Mouse (Mus musculus) embryonic facial prominence, embryonic 10.5 days (tissue): ENCODE measurements around the gene Degs2. TPM values are rescaled to one million over a fixed set of nuclear protein-coding genes. Genes with fewer than 3 reads are reported as not detected.

Source experiments
- DNase-seq: peaks from one replicate; pipeline ENCODE4 v3.0.0-alpha.2; 2017; ENCODE audit warnings: low spot score
- H3K27ac ChIP-seq: fragments of 300-500 bp; sonication (generic); replicated peaks from 2 replicates; pipeline ENCODE4 v1.5.1; 2016; ENCODE audit warnings: mild to moderate bottlenecking
- H3K27me3 ChIP-seq: fragments of 300-500 bp; sonication (generic); replicated peaks from 2 replicates; pipeline ENCODE4 v1.6.1; 2016; ENCODE audit warnings: low read depth, mild to moderate bottlenecking; ENCODE audit not compliant: poor library complexity, severe bottlenecking
- H3K36me3 ChIP-seq: fragments of 300-500 bp; sonication (generic); replicated peaks from 2 replicates; pipeline ENCODE4 v1.6.1; 2016; ENCODE audit warnings: mild to moderate bottlenecking, moderate library complexity
- H3K4me1 ChIP-seq: fragments of 300-500 bp; sonication (generic); 2 replicates; pipeline ENCODE4 v1.6.1; 2016
- H3K4me3 ChIP-seq: fragments of 300-500 bp; sonication (generic); 2 replicates; pipeline ENCODE4 v1.5.1; 2016; ENCODE audit warnings: mild to moderate bottlenecking, moderate library complexity
- H3K9me3 ChIP-seq: fragments of 300-500 bp; sonication (generic); 2 replicates; pipeline ENCODE4 v1.6.1; 2016; ENCODE audit warnings: mild to moderate bottlenecking
- WGBS: fragments of 180-500 bp; shearing (Covaris S2); methylation state at CpG from one replicate; pipeline ENCODE4 v1.1.7; 2016; 5-methylcytosine and 5-hydroxymethylcytosine counted together
- polyA plus RNA-seq: library from polyadenylated mRNA; unstranded; fragments of >200 nt; fragmentation: Nextera tagmentation; extraction: Ambion mirVana; gene quantifications from 2 replicates; pipeline ENCODE4 v1.2.1, GENCODE M21; 2016

Degs2 gene
- polyA plus RNA-seq, 1 experiment from 2014 or later, result 1.7 TPM

GRCm38 (mm10) chr12:108698697-108699471 is 3.2 kb downstream of the Degs2 start:
- H3K27ac ChIP-seq, result no peak overlapping the region
- no peaks in the 10 kb centered on the region for H3K36me3 ChIP-seq
- peaks cover 16% of the 10 kb centered on the region for H3K4me1 ChIP-seq
- H3K9me3 ChIP-seq, result no peaks in the 10 kb centered on the region
- no peak for DNase-seq
- peaks cover 50% of the 10 kb centered on the region for H3K27me3 ChIP-seq
- 82% methylated on average over 11 of the region's 11 CpGs for WGBS
- H3K4me3 ChIP-seq, result no peak overlapping the region

- Histone ChIP-seq H3K36me3 (peaks cover 21% of the 10 kb centered on the region), H3K27ac (no peak overlapping the region), H3K27me3 (peaks cover 5% of the 10 kb centered on the region; the same call in 1 of the 2 replicates), H3K4me1 (peaks cover 12% of the 10 kb centered on the region; the same call in 1 of the 2 replicates), H3K4me3 (no peak overlapping the region), H3K9me3 (no peaks in the 10 kb centered on the region)
- no peak for DNase-seq
- 91% methylated on average over 1 of the region's 1 CpGs for WGBS
Observed at GRCm38 (mm10) chr12:108694223-108694622, 7.9 kb downstream of the Degs2 start.

- Histone ChIP-seq H3K27ac (no peak overlapping the region), H3K4me1 (peaks cover 7% of the 10 kb centered on the region; the same call in 1 of the 2 replicates), H3K27me3 (no peaks in the 10 kb centered on the region), H3K9me3 (no peaks in the 10 kb centered on the region), H3K36me3 (peaks cover 28% of the 10 kb centered on the region), H3K4me3 (no peak overlapping the region)
- no peak for DNase-seq
- 80% methylated on average over 2 of the region's 2 CpGs for WGBS
Observed at GRCm38 (mm10) chr12:108693592-108693991, 8.5 kb downstream of the Degs2 start.

- Histone ChIP-seq H3K4me1 (peaks cover 7% of the 10 kb centered on the region; the same call in 1 of the 2 replicates), H3K9me3 (no peaks in the 10 kb centered on the region), H3K27ac (no peak overlapping the region), H3K36me3 (peaks cover 58% of the 10 kb centered on the region), H3K27me3 (no peaks in the 10 kb centered on the region), H3K4me3 (no peak overlapping the region)
- WGBS, result 81% methylated on average over 9 of the region's 9 CpGs
- no peak for DNase-seq
Observed at GRCm38 (mm10) chr12:108690529-108690928, 11.6 kb downstream of the Degs2 start.

GRCm38 (mm10) chr12:108689167-108689566 is 12.9 kb downstream of the Degs2 start:
- Histone ChIP-seq H3K9me3 (no peaks in the 10 kb centered on the region), H3K4me3 (no peak overlapping the region), H3K4me1 (peaks cover 7% of the 10 kb centered on the region; the same call in 1 of the 2 replicates), H3K27me3 (no peaks in the 10 kb centered on the region), H3K27ac (no peak overlapping the region), H3K36me3 (peaks cover 71% of the 10 kb centered on the region)
- 90% methylated on average over 9 of the region's 9 CpGs for WGBS
- DNase-seq, result no peak

- 75% methylated on average over 6 of the region's 6 CpGs for WGBS
- no peak overlapping the region for H3K4me3 ChIP-seq
- peaks cover 93% of the 10 kb centered on the region for H3K36me3 ChIP-seq
- H3K4me1 ChIP-seq, result peaks cover 3% of the 10 kb centered on the region; the same call in 1 of the 2 replicates
- H3K27ac ChIP-seq, result no peak overlapping the region
- no peak for DNase-seq
- no peaks in the 10 kb centered on the region for H3K27me3 ChIP-seq
- no peaks in the 10 kb centered on the region for H3K9me3 ChIP-seq
Observed at GRCm38 (mm10) chr12:108686926-108687325, 15.2 kb downstream of the Degs2 start.

GRCm38 (mm10) chr12:108686463-108686862 is 15.7 kb downstream of the Degs2 start:
- H3K9me3 ChIP-seq, result no peaks in the 10 kb centered on the region
- no peak overlapping the region for H3K27ac ChIP-seq
- H3K27me3 ChIP-seq, result no peaks in the 10 kb centered on the region
- DNase-seq, result no peak
- 81% methylated on average over 6 of the region's 6 CpGs for WGBS
- peaks cover 98% of the 10 kb centered on the region for H3K36me3 ChIP-seq
- H3K4me3 ChIP-seq, result no peak overlapping the region
- H3K4me1 ChIP-seq, result peaks cover 3% of the 10 kb centered on the region; the same call in 1 of the 2 replicates

- no peaks in the 10 kb centered on the region for H3K27me3 ChIP-seq
- H3K4me3 ChIP-seq, result no peak overlapping the region
- no peak for DNase-seq
- WGBS, result 93% methylated on average over 13 of the region's 13 CpGs
- no peak overlapping the region for H3K27ac ChIP-seq
- H3K9me3 ChIP-seq, result no peaks in the 10 kb centered on the region
- H3K4me1 ChIP-seq, result no peaks in the 10 kb centered on the region
- peaks cover 96% of the 10 kb centered on the region for H3K36me3 ChIP-seq
Observed at GRCm38 (mm10) chr12:108682240-108683023, 19.7 kb downstream of the Degs2 start.

- H3K4me3 ChIP-seq, result no peak overlapping the region
- no peak for DNase-seq
- no peaks in the 10 kb centered on the region for H3K4me1 ChIP-seq
- H3K36me3 ChIP-seq, result peaks cover 96% of the 10 kb centered on the region
- H3K27ac ChIP-seq, result no peak overlapping the region
- H3K9me3 ChIP-seq, result no peaks in the 10 kb centered on the region
- H3K27me3 ChIP-seq, result no peaks in the 10 kb centered on the region
- 91% methylated on average over 8 of the region's 8 CpGs for WGBS
Observed at GRCm38 (mm10) chr12:108680861-108681260, 21.3 kb downstream of the Degs2 start.

- no peak overlapping the region for H3K4me3 ChIP-seq
- peaks cover 96% of the 10 kb centered on the region for H3K36me3 ChIP-seq
- H3K27me3 ChIP-seq, result no peaks in the 10 kb centered on the region
- no peak overlapping the region for H3K27ac ChIP-seq
- no peaks in the 10 kb centered on the region for H3K4me1 ChIP-seq
- H3K9me3 ChIP-seq, result no peaks in the 10 kb centered on the region
- no peak for DNase-seq
- 88% methylated on average over 4 of the region's 4 CpGs for WGBS
Observed at GRCm38 (mm10) chr12:108678366-108678765, 23.7 kb downstream of the Degs2 start.

- no peak overlapping the region for H3K4me3 ChIP-seq
- no peaks in the 10 kb centered on the region for H3K4me1 ChIP-seq
- H3K9me3 ChIP-seq, result no peaks in the 10 kb centered on the region
- WGBS, result 90% methylated on average over 5 of the region's 5 CpGs
- no peak for DNase-seq
- peaks cover 94% of the 10 kb centered on the region for H3K36me3 ChIP-seq
- H3K27me3 ChIP-seq, result no peaks in the 10 kb centered on the region
- H3K27ac ChIP-seq, result no peak overlapping the region
Observed at GRCm38 (mm10) chr12:108677116-108677515, 25.0 kb downstream of the Degs2 start.

GRCm38 (mm10) chr12:108675614-108676401 is 26.3 kb downstream of the Degs2 start:
- WGBS, result 88% methylated on average over 8 of the region's 8 CpGs
- H3K27ac ChIP-seq, result no peak overlapping the region
- no peaks in the 10 kb centered on the region for H3K4me1 ChIP-seq
- no peak for DNase-seq
- no peak overlapping the region for H3K4me3 ChIP-seq
- peaks cover 94% of the 10 kb centered on the region for H3K36me3 ChIP-seq
- H3K9me3 ChIP-seq, result no peaks in the 10 kb centered on the region
- H3K27me3 ChIP-seq, result no peaks in the 10 kb centered on the region
